Mouse (Mus musculus) retina, embryonic 14.5 days (tissue): ENCODE results near the gene Tmem135.

ENCODE experiments used
- DNase-seq: peaks from one replicate; pipeline ENCODE4 v3.0.0-alpha.2; 2015; ENCODE audit warnings: low spot score

Gene Tmem135

DNA sequence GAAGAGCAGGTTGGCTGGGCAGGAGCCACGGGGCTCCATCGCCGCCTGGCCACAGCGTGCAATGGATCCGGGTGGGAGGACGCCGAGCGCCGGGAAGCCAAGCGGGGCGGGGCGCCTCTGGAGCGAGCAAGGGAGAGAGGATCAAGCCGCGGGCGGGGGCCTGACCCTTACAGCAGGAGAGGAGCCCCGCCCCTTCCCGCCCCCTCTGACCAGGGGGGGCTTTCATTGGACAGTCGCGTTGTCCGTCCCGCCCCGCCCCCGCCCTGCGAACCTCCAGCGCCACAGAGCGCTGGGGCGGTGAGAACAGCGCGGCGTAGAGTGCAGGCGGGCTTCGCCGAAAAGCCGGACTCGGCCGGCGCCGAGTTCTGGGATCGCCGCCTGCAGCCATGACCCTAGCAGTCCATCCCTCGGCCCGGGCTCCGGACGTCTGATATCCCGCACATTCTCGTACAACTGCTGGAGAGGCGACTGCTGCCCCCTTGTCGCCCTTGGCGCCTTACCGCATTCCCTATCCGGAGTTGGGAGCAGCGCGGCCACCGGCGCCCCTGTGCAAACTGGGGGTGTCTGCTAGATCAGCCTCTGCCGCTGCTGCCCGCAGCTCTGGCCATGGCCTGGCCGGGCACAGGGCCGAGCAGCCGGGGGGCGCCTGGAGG is at the start of gene Tmem135, which contains the start of gene Fzd4:
Gene Tmem135, minus strand, starts transcription at position 142 of the 653 bp plus-strand sequence.
Gene Fzd4, plus strand, starts transcription at position 275 of the 653 bp plus-strand sequence.
- DNase-seq, result peak; percentile 98

DNA sequence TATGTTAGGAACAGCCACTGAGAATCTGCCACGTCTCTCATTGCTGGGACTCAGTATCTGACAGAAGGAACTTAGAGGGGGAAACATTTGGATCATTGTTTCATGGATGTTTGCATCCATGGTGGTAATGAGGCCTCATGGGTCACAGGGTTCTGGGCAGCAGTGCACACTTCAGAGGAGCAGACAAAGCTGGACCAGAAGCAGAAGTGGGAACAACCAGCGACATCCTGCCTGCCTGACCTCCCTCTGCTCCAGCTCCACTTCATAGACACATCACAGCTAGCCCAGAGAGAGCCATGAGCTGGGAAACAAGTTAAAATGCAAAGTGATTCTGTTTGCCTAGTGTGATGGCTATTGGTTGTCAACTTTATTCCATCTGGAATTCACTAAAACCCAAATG is 46.3 kb upstream of the Tmem135 start:
- no peak for DNase-seq

DNA sequence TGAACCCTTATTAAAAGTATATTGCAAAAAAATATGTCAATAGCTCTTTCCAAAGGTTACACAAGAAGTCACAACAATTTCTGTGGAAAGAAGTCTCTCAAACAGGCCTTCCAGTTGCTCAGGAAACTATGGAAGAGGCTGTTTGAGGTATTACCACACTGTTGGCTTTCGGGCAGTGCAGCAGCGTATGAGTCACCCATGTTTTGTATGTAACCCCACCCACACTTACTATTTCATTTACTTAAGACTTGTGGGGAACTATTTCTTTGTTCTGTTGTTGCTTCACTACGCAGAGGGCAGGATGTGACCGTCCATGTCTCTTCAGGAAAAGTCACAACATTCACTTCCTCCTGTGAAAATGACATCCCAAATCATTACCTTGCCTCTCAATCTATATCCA is 41.1 kb upstream of the Tmem135 start:
- DNase-seq, result no peak

DNA sequence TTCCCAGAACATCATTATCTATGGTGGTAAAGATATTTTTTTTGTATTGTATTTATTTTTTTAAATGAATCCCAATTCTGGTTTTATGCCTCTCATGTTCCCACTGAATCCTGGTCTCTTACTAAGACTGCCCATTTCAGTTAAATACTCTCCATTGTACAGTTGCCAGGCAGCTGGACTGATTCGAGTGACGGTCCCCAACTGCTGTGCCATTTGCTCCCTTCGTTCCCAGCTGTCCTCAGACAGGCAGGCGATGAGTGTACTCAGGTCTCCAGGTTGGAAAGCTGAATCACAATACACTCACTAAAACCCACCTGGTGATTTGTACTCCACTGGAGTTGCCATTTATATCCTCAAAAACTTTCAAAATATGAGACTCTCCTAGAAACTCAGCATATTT is 38.2 kb upstream of the Tmem135 start:
- no peak for DNase-seq

DNA sequence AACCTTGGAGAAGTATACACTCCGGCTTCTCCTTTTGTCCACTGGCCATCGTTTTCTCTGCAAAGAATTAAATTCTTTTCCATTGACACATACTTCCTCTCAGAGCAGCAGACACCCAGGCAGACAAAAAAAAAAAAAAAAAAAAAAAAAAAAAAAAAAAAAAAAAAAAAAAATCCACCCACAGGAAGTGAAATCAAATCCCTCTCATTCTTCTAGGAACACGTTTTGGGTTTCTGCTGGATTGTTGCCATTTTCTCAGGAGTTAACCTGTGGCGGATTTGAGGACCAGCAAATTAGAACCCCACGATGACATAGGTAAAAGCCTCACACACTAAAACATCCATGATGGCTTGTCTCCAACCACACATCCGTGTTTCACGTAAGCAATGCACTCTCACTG is 37.3 kb upstream of the Tmem135 start:
- DNase-seq, result no peak

DNA sequence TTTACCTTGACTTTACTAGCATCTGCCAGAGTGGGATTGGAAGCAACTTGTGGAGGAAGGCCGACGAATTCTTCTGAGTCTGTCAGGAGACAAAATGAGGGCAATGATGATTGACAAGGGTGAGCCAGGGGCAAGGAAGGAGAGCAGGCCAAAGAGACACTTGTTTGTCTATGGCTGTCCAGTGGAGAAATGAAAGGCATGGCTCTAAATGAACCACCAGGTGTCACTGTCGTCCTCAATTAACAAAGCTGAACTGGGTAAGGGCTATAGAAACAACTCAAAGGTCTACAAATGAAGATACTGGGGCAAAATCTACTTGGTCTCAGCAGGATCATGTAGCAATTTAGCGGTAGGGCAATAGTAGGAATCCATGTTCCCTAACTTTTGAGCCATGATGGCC is 33.6 kb upstream of the Tmem135 start:
- peak; percentile 74 for DNase-seq

DNA sequence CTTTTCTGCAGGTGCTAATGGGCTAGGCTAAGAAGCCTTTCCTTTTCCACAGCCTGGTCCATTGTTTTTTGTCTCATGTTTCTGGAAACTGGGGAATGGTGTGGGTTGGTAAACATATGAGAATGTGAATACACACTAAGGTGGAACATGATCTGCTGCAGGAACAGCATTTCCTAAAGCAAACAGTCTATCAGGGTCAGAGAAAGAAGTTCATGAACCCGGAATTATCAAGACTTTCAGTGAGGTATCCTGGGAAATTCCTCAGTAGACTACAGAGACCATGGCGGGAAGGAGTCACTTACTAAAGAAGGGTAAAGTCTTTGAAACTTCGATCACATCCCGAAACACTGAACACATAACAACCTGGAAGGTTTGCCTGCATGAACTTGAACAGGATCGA is 32.4 kb upstream of the Tmem135 start:
- DNase-seq, result no peak

DNA sequence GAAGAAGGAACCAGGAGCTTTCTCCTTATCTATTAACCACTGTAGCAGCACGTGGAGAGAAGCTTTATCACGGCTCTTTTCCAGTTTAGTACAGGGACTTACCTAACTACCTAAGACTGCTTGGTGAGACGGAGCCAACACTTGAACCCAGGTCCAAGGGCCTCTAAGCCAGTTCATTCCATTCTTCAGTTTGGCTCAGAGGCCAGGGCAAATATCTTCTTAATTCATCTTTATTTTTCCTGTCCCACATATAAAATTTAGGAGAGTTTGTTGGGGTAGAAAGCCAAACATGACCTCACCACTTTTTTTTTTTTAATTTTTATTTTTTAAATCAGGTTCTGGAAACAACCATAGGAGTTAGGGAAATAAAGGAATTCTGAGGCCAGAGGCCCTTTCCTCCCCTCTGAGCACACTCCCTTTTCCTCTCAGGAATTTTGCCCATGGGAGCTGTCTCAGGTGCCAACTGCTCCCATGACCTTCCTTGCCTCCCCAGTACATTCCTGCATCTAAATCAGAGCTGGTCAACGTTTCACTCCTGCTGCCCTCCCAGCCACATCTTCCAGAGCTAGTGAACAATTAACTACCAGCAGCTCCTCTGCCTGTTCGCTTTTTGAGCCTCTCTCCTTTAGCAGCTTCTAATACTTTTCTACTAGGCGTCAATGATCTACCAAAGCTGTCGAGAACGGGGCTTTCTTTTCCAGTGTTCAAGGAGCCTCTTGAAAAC is 30.0 kb upstream of the Tmem135 start:
- no peak for DNase-seq

DNA sequence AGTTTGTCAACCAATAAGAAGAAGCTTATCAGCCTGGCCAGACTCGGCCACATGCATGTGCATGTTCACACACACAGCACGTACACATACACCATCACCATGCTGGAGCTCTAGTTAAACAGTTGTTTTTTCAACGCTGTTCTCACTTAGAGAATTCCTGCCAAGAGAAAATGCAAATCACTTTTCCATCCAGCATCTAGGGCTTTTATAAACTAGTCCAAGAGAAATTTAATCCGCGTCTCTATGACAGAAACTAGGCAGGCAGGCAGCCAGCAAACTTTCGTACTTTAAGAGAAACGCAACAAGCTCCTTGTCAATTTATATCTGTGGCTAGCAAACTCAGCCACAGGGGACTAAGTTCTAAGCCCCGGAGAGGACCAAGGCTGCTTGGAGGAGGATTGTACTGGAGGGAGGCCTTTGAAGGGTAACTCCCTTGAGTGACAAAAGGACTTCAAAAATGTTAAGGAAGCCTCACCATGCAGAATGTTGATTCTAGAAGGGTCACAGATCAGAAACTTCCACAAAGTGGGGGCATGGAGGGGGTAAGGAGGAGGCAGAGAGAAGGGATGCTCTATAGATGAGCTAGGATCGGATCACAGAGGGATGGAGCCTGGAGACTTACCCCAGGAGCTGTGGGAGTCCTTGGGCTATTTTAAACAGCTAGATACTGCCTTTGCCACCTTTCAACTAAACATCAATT is 29.3 kb upstream of the Tmem135 start:
- no peak for DNase-seq

DNA sequence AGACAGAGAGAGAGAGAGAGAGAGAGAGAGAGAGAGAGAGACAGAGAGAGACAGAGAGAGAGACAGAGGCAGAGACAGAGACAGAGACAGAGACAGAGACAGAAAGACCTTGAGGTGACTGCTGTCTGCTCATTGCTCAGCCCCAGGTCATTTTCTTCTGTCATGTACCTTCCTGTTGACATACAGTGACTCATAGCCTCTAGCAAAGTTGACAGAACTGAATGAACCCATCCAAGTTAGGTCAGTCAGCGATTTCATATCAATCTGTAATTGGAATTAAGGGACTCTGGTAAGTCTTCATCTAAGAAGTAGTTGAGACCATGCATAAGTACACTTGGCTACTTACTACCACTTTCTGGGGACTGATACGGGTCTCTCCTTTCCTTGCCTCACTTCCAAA is 27.2 kb upstream of the Tmem135 start:
- no peak for DNase-seq

DNA sequence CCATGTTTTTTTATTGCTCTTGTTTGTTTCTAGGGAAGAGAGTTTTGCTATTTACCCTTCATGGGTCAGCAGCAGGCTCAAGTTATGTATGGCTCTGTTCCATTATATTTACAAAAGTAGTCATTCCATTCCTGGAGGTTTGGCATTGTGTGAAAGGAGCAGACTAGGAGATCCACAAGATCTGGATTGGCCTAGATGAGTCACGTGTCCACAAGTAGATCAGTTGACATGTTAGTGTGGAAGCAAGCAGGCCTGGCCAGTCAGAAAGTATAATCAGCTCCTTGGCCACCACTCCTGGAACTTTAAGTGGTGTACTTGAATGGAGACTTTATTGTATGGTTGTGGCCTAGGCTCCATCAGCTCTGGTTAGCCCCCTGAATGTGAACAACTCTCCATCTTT is 25.3 kb upstream of the Tmem135 start:
- DNase-seq, result no peak

DNA sequence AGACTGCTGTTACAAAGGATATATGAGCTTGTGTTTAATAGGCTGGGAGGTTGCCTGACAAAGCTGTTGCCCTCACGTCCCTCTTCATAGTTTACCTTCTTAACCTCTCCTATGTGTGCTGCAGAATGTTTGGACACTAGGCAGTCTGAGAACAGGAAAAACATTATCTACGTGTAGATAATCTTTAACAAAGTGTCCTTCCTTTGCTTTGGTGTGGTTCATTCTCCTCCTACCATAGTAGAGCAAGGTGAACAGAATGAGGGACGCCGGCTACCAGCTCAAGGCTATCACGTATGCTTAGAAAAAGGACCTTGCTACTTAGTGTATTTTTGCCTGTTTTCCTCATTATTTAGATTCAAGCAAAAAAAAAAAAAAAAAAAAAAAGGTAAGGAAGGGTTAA is 24.8 kb upstream of the Tmem135 start:
- DNase-seq, result no peak

DNA sequence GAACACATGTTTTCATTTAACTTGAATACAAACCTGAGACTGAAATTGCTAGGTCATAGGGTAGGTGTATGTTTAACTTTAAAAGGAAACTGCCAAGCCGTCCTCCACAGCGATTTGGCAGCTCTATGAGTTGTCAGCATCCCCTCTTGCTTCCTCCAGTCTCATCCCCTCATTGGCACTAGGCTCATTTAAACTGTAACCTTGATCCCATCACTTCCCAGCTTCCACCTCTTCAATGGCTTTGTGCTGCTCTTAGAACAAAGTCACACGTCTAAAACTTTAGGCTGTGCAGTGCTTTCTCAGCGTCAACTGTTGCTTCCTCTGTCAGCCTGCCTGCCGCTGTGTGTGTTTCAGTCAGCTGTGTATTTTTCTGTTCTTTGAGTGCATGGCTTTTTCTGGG is 23.1 kb upstream of the Tmem135 start:
- no peak for DNase-seq

DNA sequence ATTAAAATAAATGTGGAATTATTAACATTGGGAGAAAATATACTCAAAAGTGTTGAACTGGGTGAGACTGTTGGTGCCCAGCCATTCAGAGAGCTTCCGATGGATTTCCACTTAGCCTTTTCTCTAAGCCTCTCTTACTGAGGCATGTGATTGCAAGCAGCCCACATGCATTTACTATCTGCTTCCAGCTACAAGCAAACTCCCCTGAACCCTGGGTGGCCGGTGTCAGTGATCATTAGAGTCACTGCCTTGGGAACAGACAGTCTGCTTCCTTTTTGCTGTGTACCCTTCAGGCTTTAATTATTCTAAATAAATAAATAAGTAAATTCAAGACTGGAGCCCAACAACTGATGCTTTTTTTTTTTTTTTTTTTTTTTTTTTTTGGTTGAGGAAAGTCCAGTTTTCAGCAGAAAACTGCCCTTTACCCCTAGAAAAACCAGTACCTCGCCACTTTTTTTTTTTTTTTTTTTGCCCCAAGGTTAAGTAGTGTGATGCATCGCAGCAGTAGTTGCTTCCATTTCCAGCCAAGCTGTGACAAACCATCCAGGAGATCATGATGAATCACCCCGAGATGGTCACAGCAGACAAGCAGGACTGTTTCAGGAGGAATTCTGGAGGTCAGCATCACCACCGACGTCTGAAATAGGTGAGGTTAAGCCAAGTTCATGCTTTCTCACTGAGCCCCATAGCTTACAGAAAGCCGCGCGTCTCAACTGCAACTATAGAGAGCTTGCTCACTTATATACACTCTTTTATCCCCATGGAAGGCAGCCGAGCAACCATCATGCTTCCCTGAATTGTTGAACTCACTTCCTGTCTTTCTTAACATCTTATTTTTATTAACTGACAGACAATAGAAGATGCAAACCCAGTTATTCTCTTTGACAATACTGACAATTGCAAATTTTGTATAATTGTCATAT is 22.0 kb upstream of the Tmem135 start:
- peak; percentile 37 for DNase-seq

DNA sequence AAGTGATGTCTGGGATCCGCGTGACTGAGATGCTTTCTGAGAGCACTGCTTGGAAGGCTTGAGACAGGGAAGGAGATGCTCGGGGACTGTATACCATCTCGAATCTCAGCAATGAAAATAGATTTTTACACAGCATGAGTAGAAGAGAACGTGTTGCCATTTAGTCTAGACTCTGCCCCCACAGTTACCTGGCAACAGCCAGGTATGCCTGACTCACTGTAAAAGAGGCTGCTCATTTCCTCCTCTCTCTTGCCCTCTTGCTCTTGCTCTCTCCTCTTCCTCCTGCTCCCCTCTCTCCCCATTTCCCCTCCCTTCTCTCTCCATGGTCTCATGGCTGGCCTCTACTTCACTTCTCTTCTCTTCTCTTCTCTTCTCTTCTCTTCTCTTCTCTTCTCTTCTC is 20.6 kb upstream of the Tmem135 start:
- DNase-seq, result no peak

DNA sequence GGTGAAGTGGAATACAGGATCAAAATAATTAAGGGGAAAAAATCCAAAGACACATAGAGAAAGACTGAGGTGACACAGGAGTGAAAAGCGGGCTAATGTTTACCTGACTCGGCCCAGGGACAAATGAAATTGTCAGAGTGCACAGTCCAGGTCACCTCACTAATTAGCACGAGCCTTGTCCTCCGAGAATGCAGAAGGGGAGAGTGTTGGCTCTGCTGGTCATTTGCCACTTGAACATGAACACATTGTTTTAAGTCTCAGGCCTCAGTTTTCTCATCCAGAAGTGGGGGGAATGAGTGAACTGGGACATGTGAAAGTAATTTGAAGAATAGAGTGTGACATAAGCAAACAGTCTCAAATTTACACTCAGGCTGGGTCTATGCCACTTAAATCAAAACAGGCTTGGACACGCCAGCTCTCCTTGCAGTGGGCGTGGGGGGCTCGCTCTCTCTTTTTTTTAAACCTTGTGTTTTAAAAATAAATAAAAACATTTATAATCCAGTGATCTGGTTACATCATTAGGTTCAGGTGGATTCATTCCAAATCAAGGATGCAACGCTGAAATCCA is 19.8 kb upstream of the Tmem135 start:
- DNase-seq, result no peak

DNA sequence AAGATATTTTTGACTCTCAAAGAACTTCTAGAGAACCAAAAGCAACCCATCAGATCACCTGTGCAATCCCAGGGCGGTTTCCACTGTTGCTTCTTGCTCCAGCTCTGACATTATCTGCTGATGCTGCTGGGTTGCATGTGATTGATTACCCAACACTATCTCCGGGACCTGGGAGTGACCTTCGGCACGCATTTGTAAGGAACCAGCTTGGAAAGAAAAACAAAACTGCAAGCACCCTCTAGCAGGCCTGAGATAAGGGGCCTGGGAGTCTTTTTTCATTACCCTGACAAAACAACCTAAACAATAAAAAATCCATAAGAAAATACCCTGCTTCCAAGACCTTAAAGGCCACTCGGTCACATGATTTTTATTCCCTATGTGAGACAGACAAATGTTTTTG is 19.2 kb upstream of the Tmem135 start:
- DNase-seq, result no peak

DNA sequence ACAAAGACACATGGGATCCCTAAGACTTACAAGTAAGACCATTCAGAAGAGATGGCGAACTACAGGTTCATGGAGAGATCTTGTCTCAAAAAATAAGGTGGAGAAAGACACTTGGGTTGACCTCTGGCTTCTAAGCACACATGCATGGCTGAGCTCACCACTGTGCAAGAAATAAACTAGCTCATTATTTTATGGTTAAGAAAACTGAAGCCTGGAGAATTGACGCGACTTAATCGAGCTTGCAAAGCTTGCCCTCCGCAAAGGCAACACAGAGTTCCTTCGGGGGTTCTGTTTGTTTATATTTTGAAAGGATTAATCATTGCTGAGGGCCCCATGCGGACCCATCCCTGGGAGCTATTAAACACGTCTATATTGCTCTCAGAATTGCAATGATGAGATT is 18.6 kb upstream of the Tmem135 start:
- DNase-seq, result no peak

DNA sequence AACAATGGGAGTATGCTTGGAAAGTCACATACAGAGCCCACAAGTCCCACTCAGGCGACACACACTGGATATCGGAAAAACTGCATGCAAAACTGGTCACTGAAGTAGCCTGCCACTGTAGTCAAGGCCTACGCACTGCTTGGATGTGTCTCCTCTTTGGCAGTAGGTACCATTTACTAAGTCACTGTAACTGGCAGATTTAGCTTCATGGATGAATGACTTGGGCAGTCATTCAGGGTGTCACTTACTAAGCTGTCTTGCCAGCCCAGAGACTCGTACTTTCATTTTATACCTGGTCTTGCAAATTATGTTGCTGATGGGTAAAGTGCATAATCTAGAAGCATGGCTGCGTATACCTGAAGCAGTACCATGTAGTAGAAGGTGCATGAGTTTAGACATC is 17.3 kb upstream of the Tmem135 start:
- DNase-seq, result no peak

DNA sequence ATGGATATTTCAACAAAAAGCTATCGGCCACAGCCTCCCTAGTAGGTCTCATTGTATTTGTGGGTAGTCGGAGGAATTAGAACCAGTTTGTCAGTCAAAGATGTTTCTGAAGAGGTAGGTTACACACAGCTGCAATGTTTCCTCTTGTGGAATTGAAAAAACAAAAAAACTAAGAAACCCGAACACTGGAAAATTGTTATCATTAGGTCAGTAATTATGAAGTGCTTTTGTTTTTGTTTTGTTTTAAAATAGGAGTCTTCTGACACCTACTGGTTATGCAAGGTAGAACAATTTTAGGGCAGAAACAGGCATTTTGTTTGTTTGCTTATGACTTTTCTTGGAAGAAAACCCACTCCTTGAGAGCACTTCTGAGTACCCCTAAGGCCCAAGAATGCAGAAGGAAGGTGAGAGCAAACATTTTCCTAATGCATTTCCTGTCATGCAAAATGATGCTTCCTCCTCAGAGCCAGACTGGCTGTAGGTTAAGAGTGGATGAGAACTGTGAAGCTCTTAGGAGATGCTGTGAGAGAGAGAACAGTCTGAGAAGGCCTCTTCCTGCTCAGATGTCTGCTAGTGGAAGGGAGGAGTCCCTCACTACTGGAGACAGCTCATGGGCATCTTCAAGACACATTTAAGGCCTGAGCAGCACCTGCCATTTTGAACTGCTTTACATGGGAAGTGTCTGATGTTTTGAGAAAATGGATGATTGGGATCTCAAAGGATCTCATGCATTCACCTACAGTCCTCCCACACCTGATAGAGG is 15.1 kb upstream of the Tmem135 start:
- peak; percentile 55 for DNase-seq

DNA sequence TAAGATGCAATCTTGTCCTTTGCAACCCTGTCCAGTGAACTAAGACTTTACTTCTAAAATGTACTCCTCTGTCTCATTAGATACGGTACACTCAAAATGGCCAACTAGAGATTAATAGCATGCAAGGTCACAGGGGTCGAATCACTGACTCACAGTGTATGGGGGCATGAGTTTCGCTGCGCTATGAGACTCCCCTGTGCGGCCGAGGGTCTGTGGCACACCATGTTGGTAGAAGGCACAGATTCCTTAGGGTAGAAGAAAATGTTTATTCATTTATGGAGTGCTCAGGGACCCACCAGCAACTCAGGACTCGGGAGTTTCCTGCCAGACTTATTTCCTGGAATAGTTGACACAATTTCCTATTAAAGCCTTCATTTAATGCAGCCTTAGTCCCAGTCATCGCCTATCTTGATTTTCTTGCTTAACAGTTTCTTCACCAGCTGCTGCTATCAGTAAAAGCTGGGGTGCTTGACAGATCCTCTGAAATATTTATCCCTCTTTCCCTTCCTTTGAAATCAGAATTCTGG is 14.2 kb upstream of the Tmem135 start:
- DNase-seq, result no peak
